Mouse (Mus musculus) layer of hippocampus, adult 11-12 months (tissue): ENCODE results near the gene Tbc1d4.
A peak's percentile ranks its signal among the peaks of the same experiment; 100 is the strongest.

Experiments used
- DNase-seq: peaks from one replicate; pipeline ENCODE4 v3.0.0; 2022; ENCODE audit warnings: low spot score

Gene Tbc1d4

DNA sequence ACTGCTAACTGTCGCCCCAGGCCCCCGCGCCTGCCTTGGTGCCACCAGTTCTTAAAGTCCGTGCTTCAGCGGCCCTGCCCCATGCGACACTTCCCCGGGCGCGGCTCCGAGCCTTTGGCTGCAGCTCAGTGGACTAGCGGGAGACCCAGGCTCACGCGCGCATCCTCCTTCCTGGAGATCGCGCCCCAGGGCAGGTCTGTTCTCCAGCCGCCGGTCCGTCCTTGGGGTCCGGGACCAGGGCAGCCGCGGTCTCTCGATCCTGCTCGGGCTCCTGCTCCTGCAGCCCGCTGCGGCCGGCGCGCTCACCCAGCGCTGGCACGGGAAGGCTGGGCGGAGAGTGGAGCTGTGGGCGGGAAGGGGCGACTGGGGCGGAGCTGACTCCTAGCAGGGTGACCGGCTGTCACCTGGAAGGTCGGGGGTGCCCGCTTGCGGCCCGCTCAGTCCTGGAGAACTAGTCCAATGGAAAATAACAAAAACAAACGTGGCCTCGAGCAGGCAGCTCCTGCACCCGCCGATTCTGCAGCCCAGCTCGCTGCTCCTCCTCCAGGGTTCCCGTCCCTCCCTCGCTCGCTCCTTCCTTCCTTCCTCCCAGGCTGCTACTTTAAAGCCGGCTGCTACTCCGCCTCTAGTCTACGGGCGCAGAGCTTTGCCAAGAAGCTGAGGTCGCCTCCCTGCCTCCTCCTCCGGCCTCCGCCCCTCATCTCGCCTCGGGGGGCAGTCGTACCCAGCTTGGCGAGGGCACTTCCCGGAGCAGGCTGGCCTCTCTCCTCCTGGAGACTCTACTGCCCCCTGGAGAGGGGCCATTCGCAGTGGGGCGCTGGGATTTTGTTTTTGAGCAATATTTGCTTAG is at the start of gene Tbc1d4:
Tbc1d4 (minus strand) TSS at position 673 of the 850 bp plus-strand sequence.
- DNase-seq, result peak; percentile 70

DNA sequence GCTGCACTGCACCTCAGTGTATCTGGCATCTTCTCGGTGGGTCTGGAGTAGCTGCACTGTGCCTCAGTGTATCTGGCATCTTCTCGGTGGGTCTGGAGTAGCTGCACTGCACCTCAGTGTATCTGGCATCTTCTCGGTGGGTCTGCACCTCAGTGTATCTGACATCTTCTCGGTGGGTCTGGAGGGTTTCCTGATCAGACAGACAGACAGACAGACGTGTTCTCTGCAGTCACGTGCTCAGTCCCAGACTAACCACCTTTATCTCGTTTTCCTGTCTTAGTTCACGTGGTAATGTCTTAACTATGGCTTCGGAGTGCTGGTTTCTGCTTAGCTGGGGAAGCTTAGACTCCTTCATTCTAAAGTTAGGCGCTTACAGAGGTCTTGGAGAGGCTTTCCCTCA is 47.3 kb upstream of the Tbc1d4 start:
- DNase-seq, result no peak

DNA sequence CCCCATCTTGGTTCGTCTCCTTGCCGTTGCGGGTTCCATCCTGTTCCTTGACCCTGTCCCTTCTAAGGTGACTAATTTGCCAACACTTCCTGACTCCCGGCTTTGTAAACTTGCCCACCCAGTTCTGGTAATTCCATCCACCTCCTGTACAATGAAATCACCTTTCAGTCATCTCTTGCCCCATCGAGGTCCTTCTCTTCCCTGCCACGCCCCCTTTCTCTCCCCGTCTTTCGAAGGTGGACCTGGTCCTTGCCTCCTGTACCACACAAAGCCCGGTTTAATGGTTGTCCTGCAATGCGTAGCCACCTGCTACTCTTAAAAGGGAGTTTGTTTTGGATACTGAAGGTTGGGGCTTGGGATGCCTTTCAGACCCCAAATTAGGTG is 45.5 kb upstream of the Tbc1d4 start:
- DNase-seq, result no peak

DNA sequence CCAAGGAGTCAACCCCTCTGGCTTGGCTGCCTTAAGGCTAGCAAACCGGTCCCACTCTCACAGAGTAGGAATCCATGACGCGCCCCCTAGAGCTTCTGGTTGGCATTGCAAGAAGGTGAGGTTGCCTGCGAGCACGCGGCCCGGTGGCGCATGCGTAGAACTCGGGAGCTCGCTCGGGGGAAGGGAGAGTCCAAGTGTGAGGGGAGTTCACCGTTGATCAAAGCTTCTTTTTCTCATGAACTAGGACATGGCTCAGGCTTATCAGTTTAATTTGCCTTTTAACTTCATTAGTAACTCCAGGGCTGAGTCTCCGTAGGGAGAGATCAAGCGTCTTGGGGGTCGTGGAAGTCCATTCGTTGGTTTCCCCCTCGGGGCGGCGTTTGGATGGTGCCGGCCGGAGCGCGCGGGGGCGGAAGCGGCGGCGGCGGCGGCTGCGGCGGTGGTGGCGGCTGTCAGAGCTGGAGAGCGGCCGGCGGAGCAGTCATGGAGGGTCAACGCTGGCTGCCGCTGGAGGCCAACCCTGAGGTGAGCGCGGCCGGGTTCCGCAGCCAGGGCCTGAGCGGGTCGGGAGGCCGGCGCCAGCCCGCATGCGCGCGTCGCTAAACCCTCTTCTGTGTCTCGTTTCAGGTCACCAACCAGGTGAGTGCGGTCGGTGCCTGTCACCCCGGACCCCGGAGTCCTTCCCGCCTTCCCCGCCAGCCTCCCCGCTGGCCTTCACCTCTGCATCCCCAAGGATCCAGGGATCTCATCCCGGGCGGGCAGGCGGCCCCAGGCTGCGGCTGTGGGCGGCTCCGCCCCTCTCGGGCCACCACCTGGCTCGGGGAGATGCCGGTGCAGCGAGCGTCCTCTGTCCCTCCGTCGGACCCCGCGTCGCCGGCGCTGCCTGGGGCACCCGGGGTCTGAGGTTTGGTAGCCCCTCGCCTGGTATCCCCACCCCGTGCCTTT is 44.9 kb upstream of the Tbc1d4 start, which contains the start of gene Uchl3:
Uchl3 (plus strand) TSS at position 387 of the 945 bp plus-strand sequence.
- peak; percentile 98 for DNase-seq

DNA sequence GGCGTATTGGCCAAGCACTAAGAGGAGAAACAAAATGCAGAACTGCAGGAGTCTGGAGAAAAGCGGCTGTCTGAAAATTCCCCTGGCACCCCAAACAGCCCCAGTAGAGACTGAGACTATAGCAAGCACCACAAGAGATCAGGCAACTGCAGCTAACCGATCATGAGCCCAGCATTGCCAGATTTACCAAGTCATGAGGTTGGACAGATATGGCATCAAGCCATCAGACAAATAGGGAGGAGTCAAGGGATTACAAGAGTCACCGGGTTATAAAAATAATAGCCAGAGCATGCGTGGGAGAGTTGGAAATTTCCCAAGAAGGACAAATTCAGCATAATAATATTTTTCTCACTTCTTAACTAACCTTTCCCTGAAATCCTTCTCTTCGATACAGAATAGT is 43.6 kb upstream of the Tbc1d4 start:
- no peak for DNase-seq

DNA sequence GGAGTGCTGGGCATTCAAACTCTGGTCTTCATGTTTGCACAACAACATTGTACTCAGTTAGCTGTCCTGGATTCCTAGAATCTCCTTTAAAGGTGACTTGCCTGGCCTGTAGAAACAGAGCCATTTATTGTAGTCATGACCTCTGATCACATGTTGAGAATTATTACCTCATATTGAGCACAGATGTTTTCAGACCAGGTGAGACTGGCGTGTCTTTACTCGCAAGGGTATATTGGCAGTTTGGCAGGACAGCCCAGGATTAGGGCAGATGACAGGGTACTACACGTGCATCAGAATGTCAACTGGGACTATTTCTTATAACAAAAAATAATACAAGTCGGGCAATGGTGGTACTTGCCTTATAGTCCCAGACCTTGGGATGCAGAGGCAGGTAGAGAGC is 41.6 kb upstream of the Tbc1d4 start:
- no peak for DNase-seq

DNA sequence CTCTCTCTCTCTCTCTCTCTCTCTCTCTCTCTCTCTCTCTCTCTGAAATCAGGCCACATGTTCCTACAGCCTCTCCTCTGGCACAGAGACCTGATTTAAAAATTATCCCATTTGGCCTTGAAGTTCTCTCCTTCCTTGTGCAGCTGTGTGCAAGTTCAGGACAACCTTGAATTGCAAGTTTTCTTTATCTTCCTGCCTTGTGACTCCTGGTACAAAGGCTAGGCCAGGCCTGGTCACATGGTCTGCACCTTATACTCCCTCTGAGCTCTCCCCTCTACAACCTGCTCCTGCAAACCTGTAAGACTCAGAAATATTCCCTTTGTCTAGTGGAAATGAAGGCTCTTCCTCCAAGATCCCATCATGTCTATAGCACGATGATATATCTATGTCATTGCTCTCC is 36.0 kb upstream of the Tbc1d4 start:
- no peak for DNase-seq

DNA sequence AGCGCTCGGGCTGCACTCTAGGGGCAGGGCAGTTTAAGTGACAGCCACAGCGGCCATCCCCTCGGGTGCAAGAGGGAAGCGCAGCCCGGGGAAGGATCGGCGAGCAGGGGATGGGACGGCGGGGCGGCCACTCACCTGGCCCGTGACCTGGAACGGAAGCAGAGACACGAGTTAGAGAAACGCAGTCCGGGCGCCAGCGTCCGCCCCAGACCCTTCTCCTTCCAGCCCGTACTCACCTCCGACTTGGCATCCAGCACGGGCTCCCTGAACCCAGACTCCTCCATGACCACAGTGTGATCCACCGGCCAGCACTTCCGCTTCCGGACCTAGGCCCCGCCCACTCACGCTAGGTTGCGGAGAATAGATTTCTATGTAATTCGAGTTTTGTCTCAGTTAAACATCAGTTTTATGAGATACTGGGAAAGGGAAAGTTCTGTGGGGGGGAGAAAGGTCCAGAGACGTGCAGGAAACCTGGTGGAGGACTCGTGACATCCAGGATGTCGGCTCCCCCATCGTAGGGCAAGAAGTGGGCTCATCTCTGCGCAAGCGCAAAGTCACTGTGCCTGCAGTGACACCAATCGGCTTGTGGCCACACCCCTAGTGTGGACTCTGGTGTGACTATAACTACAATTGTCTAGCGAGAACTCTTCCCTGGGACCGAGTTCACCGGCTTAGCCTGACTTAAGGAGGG is 31.3 kb upstream of the Tbc1d4 start, which contains the start of gene Commd6:
Commd6 (minus strand) TSS at position 534 of the 691 bp plus-strand sequence.
- peak; percentile 95 for DNase-seq

DNA sequence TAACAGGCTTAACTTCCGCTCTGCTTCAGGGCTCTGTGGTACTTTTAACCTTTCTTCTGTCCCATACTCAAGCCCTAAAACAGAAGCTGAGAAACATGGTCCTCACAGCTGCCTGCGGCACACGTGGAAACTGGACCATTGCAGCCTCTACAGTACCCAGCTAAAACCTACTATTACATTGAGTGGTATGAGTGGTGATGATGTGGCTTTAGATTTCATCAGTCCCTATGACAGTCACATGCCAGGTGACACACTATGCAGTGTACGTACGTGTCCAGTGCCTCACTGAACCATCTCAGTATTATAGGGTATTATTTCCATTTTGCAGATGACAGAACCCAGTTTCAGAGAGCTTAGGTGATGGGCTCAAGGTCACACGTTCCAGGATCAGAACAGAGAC is 28.4 kb upstream of the Tbc1d4 start:
- DNase-seq, result no peak

DNA sequence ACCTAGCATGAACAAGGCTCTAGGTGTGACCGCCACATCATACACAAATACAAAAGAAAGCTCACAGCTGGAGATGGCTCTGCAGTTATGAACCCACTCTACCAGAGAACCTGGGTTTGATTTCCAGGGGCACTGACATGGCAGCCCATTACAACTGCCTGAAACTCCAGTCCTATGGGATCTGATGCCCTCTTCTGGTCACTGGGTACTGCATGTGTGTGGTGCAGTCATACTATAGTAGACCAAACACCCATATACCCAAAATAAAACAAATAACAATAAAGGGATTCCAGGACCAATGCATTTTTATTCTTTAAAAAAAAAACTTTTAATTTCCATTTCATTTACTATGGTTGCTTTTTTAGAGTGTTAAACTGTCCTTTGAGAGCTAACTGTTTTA is 26.8 kb upstream of the Tbc1d4 start:
- DNase-seq, result no peak

DNA sequence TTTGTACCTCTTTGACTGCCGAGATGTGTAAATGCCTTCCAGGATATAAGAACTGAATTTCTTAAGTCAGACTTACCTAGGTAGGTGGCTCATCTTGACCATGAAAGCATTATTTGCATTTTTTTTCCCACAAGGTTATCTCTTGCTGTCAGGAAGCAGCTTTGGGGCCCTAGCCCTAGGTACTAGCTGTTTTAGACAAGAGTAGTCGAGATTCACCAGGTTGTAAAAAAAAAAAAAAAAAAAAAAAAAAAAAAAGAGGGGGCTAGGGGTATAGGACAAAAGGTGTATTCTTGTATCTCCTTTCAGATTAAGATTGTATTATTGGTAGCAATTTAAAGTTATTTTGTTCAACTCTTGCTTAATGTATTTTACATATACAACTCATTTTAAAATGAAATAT is 21.6 kb upstream of the Tbc1d4 start:
- no peak for DNase-seq

DNA sequence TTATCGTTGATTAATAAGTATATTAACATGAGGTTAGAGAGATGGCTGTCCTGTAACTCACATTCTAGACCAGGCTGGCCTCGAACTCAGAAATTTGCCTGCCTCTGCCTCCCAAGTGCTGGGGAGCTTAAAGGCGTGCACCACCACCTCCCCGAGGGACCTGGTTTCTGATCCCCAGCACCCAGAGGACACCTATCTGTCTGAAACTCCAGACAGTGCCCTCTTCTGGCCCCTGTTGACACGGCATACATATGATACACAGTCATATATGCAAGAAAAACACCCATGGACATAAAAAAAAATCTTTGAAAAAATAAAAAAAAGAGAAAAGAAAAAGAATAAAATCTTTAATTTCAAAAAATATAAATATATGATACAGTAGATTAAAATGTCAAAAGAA is 8.7 kb upstream of the Tbc1d4 start:
- DNase-seq, result no peak

DNA sequence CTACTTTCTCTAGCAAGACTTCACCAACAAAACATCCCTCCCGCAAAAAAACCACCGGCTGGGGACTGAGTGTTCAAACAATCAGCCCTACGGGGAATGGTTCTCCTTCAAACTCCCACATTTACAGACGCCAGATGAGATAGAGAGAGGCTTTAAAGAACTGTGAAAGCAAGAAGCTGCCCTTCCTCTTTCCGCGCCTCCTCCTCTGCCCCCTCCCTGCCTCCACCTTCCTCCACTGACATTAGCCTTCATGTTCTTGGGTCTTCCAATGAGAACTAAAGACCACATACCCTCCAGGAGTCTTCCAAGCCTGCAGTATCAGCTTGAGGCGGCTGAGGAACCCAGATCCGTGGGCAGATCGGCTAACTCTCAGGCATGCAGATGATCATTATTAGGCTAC is 7.2 kb upstream of the Tbc1d4 start:
- no peak for DNase-seq

DNA sequence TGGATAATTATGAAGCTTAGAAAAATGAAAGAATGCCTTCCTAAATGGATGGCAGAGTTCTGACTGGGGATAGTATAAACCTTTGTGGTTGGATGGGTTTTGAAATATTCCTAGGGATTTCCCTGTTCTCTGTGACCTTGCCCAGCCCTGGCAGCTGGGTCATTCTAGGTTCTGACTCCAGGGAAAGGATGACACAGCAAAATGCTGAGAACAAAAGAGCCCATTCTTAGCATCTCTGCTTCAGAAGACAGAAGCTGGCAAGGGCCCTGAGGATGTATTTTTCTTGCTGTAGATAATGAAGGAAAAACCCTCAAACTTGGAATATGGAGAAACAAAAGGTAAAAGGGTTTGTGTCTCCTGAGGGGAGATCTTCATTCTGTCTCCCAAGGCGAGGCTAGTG is 4.2 kb upstream of the Tbc1d4 start:
- no peak for DNase-seq

DNA sequence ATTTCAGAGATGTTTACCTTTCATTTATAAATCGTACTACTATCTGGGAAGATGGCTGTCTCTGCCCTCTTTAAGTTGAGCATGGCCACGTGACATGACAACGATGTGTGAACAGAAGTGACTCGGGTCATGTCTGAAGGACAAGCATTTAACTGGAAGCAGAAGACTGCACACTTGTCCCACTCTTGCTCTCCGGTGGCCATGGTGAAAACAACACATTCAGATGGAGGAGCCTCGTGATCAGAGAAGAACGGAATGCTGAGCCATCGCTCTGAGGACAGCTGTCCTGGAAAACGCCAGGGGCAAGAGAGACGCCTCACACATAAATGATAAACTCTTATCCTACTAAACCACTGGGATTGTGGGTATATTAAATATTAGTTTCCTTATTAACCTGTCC is 1.7 kb upstream of the Tbc1d4 start:
- DNase-seq, result no peak

DNA sequence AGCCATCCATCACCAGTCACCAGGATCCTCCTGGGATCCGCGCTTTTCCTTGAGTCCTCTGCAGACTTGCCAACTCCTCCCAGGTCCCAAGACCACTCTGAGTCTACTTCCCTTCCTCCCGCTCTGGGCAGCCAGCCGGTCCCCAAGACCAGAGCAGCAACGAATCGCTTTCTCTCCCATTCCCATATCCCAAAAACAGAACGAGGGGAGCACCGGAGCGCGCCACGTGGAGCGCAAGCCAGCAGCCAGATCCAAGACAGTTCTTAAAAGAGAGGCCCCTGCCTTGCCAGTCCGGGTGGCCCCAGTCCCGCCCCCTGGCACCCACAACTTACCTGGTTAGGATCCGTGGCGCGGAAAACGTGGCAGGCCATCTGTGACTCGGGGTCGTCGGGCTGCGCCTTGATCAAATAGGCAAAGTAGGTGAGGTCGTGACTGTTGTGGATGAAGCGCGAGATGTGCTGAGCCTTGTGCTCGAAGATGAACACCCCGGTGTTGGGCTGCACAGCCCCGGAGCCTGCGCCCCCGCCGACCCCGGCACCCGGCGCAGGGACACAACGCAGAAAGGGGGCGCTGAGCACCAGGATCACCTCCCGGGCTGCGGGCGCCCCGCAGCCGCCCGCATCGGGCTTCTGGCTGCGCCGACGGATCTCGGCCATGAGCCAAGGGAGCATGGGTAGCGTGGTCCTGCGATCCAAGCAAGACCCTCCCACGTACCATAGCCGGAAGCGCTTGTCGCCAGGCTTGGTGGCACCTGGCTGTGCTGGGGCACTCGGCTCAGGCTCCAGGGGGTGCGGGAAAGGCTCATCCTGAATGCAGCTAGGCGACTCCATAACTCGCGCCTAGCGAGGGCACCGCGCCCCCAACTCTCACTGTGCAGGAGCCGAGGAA is 1.1 kb downstream of the Tbc1d4 start:
- DNase-seq, result peak; percentile 9

DNA sequence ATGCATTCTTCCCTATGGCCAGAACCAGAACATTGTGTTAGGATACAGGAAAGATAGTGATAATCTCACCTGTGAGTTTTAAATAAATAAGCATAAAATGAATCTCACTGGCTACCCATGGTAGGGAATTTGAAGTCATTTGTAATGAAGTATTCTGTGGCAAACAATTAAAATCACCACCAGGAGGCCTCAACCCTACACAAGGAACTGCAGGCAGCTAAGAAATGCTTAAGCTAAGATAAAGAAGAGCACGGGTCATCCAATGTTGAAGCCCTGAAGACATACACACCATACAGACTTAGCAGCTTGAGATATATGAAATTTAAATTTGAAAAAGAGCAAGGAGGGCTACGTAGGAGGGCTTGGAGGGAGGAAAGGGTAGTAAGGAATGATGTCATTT is 3.1 kb downstream of the Tbc1d4 start:
- no peak for DNase-seq

DNA sequence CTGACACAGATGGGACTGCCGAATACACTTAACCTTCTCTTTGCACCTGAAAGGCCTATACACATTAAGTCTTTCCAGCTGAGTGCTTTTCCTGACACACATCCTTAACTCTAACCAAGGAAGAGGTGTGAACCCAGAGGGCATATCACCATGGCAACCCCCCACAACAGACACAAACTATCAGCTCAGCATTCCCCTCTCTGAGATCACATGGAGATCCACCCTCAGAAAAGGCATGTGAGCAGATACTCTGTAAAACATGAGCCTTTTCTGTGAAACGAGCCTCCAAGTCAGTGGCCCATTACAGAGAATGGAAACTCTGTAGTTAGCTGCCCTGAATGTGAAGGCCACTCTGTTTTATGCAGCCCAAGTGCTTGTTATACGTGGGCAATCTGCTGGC is 6.1 kb downstream of the Tbc1d4 start:
- DNase-seq, result no peak

DNA sequence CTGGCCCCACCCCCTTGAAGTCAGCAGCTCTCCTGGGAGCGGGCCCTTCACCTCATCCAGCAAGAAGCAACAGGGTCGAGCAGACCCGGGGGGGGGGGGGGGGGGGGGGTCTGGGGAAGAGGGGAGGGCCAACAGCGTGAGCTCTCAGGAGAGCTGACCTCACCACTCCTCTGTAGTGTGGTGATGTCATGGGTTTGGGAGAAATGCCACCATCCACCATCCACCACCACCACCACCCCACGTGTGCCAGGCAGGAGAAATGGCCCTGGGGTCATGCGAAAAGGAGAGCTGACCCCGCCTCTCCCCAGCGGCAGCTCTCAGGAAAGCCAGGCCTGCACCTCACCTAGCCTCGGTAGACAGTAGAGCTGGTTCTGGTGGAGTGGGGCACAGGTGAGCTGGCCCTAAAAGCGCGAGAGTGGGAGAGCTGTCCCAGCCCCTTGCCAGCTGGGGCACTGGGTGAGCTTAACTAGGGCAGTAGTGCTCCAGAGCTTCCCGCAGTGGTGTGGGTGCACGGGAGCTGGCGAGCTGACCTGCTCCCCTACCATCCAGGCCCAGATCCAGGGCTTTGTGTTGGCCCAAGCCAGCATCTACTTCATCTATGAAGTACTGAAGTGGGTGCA is 11.8 kb downstream of the Tbc1d4 start:
- DNase-seq, result no peak

DNA sequence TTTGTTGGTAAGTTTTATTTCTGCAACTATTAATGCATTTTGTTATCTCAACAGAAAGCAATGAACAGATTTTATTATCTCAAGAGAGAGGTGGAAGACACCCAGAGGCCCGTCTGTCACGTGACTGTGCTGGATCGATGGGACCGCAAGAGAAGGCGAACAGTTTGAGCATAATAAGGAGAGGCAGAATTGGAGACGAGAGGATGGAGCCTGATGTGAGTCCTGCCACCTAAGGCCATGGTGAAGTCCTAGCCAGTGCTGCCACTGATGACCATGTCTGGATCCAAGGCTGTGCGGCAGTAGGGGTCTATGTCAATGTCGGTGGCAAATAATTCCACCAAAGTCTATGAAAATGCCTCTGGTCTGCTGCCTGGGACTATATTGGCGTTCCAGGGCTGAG is 12.3 kb downstream of the Tbc1d4 start:
- DNase-seq, result no peak
